7 mouse cellular contexts compared by ENCODE assay signal in the genomic region with DNA sequence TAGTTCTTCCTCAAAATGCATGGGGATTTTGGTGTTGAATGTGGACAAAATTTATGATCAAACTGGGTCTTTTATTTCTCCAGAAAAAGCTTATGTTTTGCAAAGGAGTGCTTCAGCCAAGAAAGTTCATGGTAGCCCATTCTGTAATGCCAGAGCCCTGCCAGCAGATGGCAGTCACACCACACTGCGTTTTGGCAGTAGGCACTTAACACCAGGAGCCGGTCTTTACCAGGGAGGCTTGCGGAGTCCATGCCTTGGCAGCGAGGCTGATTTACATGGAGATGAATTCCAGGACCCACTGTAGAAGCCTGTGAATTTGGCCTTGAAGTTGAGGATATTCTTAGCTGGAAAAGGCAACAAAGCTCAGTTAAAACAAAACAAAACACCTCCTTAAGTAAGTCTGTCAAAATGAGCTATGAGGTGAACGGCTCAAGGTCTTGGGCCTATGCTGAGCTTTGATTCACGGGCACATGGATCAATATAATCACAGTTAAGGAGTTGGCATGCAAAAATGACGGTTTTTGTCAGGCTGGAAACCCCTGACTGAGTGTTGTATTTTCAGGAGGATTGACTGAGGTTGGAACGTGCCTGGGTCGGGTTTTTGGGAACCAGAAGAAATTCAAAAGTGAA.
DNase-seq lines count a peak whose midpoint lies in the region; ATAC-seq lines count a peak whose summit lies in the region.

No protein-coding gene starts in this region.

- ATAC-seq in frontal cortex, adult (ENCODE audit: low TSS enrichment), result peak; percentile 95
- ATAC-seq in megakaryocyte-erythroid progenitor cell, adult 5-6 weeks (replicated peaks; ENCODE audit: low FRiP score, low TSS enrichment, poor library complexity, severe bottlenecking), result peak; percentile 90

- DNase-seq in adipocyte (ENCODE audit: low spot score), result peak; percentile 77
- peak; percentile 35 for DNase-seq in cerebellum, adult 8-10 months
- peak; percentile 50 for DNase-seq in hindlimb bud, embryonic 11.5 days (ENCODE audit: extremely low spot score, low read depth, low spot score)
- DNase-seq in layer of hippocampus, postnatal 36 days, result peak; percentile 55 to 56
- DNase-seq in right cerebral cortex, postnatal 36 days (ENCODE audit: low spot score in 2 of 2), result peak; percentile 32 to 44

Comparison
In these comparisons a context has a peak if more than half of its experiments do, and no peak if none do; other contexts are left out.
1. Peak in every context shown above with its lines: DNase-seq and ATAC-seq.